Mouse (Mus musculus) stomach, embryonic 14.5 days (tissue): Measurements from ENCODE around the gene Zfpm1. TPM values are rescaled to one million over a fixed set of nuclear protein-coding genes. Genes with fewer than 3 reads are reported as not detected.
A peak's percentile ranks its signal among the peaks of the same experiment; 100 is the strongest.

Source experiments
- ATAC-seq: fragments of 200-750 bp; cut with Nextera tagmentation; 2 replicates; pipeline ENCODE4 v1.8.0; 2017; ENCODE audit warnings: low read depth, moderate TSS enrichment; ENCODE audit not compliant: insufficient number of reproducible peaks, insufficient read depth, low FRiP score
- H3K27ac ChIP-seq: fragments of 300-500 bp; sonication (generic); 2 replicates; pipeline ENCODE4 v1.5.1; 2014; ENCODE audit warnings: mild to moderate bottlenecking, low read length, moderate library complexity, mixed read lengths
- H3K27me3 ChIP-seq: fragments of 300-500 bp; sonication (generic); 2 replicates; pipeline ENCODE4 v1.6.1; 2014; ENCODE audit warnings: low read length, control low read depth, mixed read lengths; ENCODE audit not compliant: control insufficient read depth, insufficient read depth
- H3K36me3 ChIP-seq: fragments of 300-500 bp; sonication (generic); 2 replicates; pipeline ENCODE4 v1.6.1; 2014; ENCODE audit warnings: mild to moderate bottlenecking, control low read depth, low read length, moderate library complexity, mixed read lengths; ENCODE audit not compliant: control insufficient read depth, insufficient read depth
- H3K4me1 ChIP-seq: fragments of 300-500 bp; sonication (generic); 2 replicates; pipeline ENCODE4 v1.6.1; 2014; ENCODE audit warnings: low read length, control low read depth, mixed read lengths; ENCODE audit not compliant: control insufficient read depth, insufficient read depth
- H3K4me2 ChIP-seq: fragments of 300-500 bp; sonication (generic); replicated peaks from 2 replicates; pipeline ENCODE4 v1.6.1; 2014; ENCODE audit warnings: low read depth, low read length, control low read depth
- H3K4me3 ChIP-seq: fragments of 300-500 bp; sonication (generic); 2 replicates; pipeline ENCODE4 v1.5.1; 2014; ENCODE audit warnings: low read depth, low read length, control low read depth
- H3K9ac ChIP-seq: fragments of 300-500 bp; sonication (generic); replicated peaks from 2 replicates; pipeline ENCODE4 v1.6.1; 2014; ENCODE audit warnings: low read depth, mild to moderate bottlenecking, control low read depth, low read length, moderate library complexity, mixed read lengths
- H3K9me3 ChIP-seq: fragments of 300-500 bp; sonication (generic); 2 replicates; pipeline ENCODE4 v1.6.1; 2016; ENCODE audit warnings: low read depth, low read length, control low read depth; ENCODE audit not compliant: control insufficient read depth
- WGBS: fragments of 180-500 bp; shearing (Covaris S2); extraction: QIAGEN DNeasy Blood & Tissue Kit; methylation state at CpG from one replicate; pipeline ENCODE4 v1.1.7; 2014; 5-methylcytosine and 5-hydroxymethylcytosine counted together
- polyA plus RNA-seq: library from polyadenylated mRNA; unstranded; fragments of >200 nt; fragmentation: Nextera tagmentation; extraction: Ambion mirVana; gene quantifications from 2 replicates; pipeline ENCODE4 v1.2.1, GENCODE M21; 2014

Zfpm1 gene
- polyA plus RNA-seq, 1 experiment from 2014 or later, result 3.1 TPM

GRCm38 (mm10) chr8:122306660-122307399, 24.9 kb downstream of the Zfpm1 start:
- no peaks in the 10 kb centered on the region for H3K27me3 ChIP-seq
- H3K4me3 ChIP-seq, result no peak overlapping the region
- H3K4me2 ChIP-seq, result no peak overlapping the region
- ATAC-seq, result peak; percentile 5; the same call in 1 of the 2 replicates
- 0 out of 2 replicates have a peak overlapping the region, but pooled peaks have one; percentile 10 for H3K9ac ChIP-seq
- peak overlapping the region; percentile 30; the same call in 1 of the 2 replicates for H3K27ac ChIP-seq
- 76% methylated on average over 26 of the region's 26 CpGs for WGBS
- H3K36me3 ChIP-seq, result peaks cover 8% of the 10 kb centered on the region
- H3K4me1 ChIP-seq, result peaks cover 17% of the 10 kb centered on the region; the same call in 1 of the 2 replicates
- H3K9me3 ChIP-seq, result no peaks in the 10 kb centered on the region

- Histone ChIP-seq H3K9ac (no peak overlapping the region), H3K27me3 (no peaks in the 10 kb centered on the region), H3K4me1 (peaks cover 17% of the 10 kb centered on the region; the same call in 1 of the 2 replicates), H3K4me3 (no peak overlapping the region), H3K4me2 (no peak overlapping the region), H3K9me3 (no peaks in the 10 kb centered on the region), H3K27ac (no peak overlapping the region; the same call in 1 of the 2 replicates), H3K36me3 (peaks cover 8% of the 10 kb centered on the region)
- no peak for ATAC-seq
- 80% methylated on average over 8 of the region's 8 CpGs for WGBS
These were observed 25.9 kb downstream of the Zfpm1 start for GRCm38 (mm10) chr8:122307836-122308235.

- 56% methylated on average over 12 of the region's 12 CpGs for WGBS
- Histone ChIP-seq H3K4me2 (no peak overlapping the region), H3K27ac (no peak overlapping the region), H3K9me3 (no peaks in the 10 kb centered on the region), H3K27me3 (no peaks in the 10 kb centered on the region), H3K4me1 (peaks cover 24% of the 10 kb centered on the region), H3K9ac (no peak overlapping the region), H3K36me3 (peaks cover 8% of the 10 kb centered on the region), H3K4me3 (no peak overlapping the region)
- ATAC-seq, result peak; percentile 43; the same call in 1 of the 2 replicates
These were observed 27.3 kb downstream of the Zfpm1 start for GRCm38 (mm10) chr8:122309272-122309671.

- no peak for ATAC-seq
- H3K4me1 ChIP-seq, result peaks cover 27% of the 10 kb centered on the region
- peaks cover 8% of the 10 kb centered on the region for H3K36me3 ChIP-seq
- no peak overlapping the region for H3K4me3 ChIP-seq
- H3K9ac ChIP-seq, result no peak overlapping the region
- no peaks in the 10 kb centered on the region for H3K9me3 ChIP-seq
- no peaks in the 10 kb centered on the region for H3K27me3 ChIP-seq
- 54% methylated on average over 2 of the region's 2 CpGs for WGBS
- no peak overlapping the region; the same call in 1 of the 2 replicates for H3K4me2 ChIP-seq
- H3K27ac ChIP-seq, result peak overlapping the region; percentile 52; the same call in 1 of the 2 replicates
These were observed 29.2 kb downstream of the Zfpm1 start for GRCm38 (mm10) chr8:122311115-122311514.

GRCm38 (mm10) chr8:122312553-122312952, 30.6 kb downstream of the Zfpm1 start:
- WGBS, result 68% methylated on average over 2 of the region's 2 CpGs
- H3K4me3 ChIP-seq, result no peak overlapping the region
- peaks cover 30% of the 10 kb centered on the region for H3K4me1 ChIP-seq
- no peaks in the 10 kb centered on the region for H3K27me3 ChIP-seq
- no peak overlapping the region; the same call in 1 of the 2 replicates for H3K27ac ChIP-seq
- H3K36me3 ChIP-seq, result peaks cover 7% of the 10 kb centered on the region
- H3K9me3 ChIP-seq, result no peaks in the 10 kb centered on the region
- ATAC-seq, result no peak
- H3K9ac ChIP-seq, result no peak overlapping the region
- H3K4me2 ChIP-seq, result no peak overlapping the region

- Histone ChIP-seq H3K4me1 (peaks cover 37% of the 10 kb centered on the region), H3K9ac (no peak overlapping the region), H3K4me3 (no peak overlapping the region), H3K27me3 (no peaks in the 10 kb centered on the region), H3K27ac (peak overlapping the region; percentile 12; the same call in 1 of the 2 replicates), H3K9me3 (no peaks in the 10 kb centered on the region), H3K4me2 (no peak overlapping the region), H3K36me3 (no peaks in the 10 kb centered on the region; the same call in 1 of the 2 replicates)
- peak; percentile 21; the same call in 1 of the 2 replicates for ATAC-seq
- 37% methylated on average over 12 of the region's 12 CpGs for WGBS
These were observed 31.4 kb downstream of the Zfpm1 start for GRCm38 (mm10) chr8:122313310-122313709.

GRCm38 (mm10) chr8:122314899-122315496, 33.1 kb downstream of the Zfpm1 start:
- Histone ChIP-seq H3K4me3 (no peak overlapping the region), H3K9me3 (no peaks in the 10 kb centered on the region), H3K27ac (no peak overlapping the region; the same call in 1 of the 2 replicates), H3K9ac (no peak overlapping the region), H3K4me1 (peaks cover 36% of the 10 kb centered on the region), H3K36me3 (no peaks in the 10 kb centered on the region), H3K4me2 (no peak overlapping the region), H3K27me3 (no peaks in the 10 kb centered on the region)
- ATAC-seq, result no peak
- 59% methylated on average over 13 of the region's 13 CpGs for WGBS

GRCm38 (mm10) chr8:122316402-122316801, 34.5 kb downstream of the Zfpm1 start:
- H3K36me3 ChIP-seq, result no peaks in the 10 kb centered on the region
- H3K27me3 ChIP-seq, result no peaks in the 10 kb centered on the region
- WGBS, result 47% methylated on average over 2 of the region's 2 CpGs
- H3K27ac ChIP-seq, result no peak overlapping the region
- peaks cover 32% of the 10 kb centered on the region; the same call in 1 of the 2 replicates for H3K4me1 ChIP-seq
- H3K4me3 ChIP-seq, result no peak overlapping the region
- no peak overlapping the region for H3K4me2 ChIP-seq
- ATAC-seq, result no peak
- H3K9me3 ChIP-seq, result no peaks in the 10 kb centered on the region
- no peak overlapping the region for H3K9ac ChIP-seq
